Mouse (Mus musculus): ENCODE results near the gene Id3. TPM values are rescaled to one million over a fixed set of nuclear protein-coding genes. Genes with fewer than 3 reads are reported as not detected.
A peak's percentile ranks its signal among the peaks of the same experiment; 100 is the strongest.

Gene Id3
- polyA plus RNA-seq, 1 experiment from 2014 or later = 292 TPM

- no peaks in the 10 kb centered on the region for H3K27me3 ChIP-seq (replicated peaks)
- ATAC-seq (ENCODE audit: insufficient read depth, low FRiP score, low read depth) = no peak
- H3K36me3 ChIP-seq = no peaks in the 10 kb centered on the region
- H3K4me2 ChIP-seq = no peak overlapping the region
- H3K4me3 ChIP-seq (replicated peaks) = no peak overlapping the region
- no peaks in the 10 kb centered on the region for H3K9me3 ChIP-seq
- H3K9ac ChIP-seq = no peak overlapping the region
- no peaks in the 10 kb centered on the region for H3K4me1 ChIP-seq
- WGBS = 58% methylated on average over 9 of the region's 9 CpGs
- no peak overlapping the region for H3K27ac ChIP-seq
Observed at GRCm38 (mm10) chr4:136154462-136154861, 11.2 kb downstream of the Id3 start.

DNA sequence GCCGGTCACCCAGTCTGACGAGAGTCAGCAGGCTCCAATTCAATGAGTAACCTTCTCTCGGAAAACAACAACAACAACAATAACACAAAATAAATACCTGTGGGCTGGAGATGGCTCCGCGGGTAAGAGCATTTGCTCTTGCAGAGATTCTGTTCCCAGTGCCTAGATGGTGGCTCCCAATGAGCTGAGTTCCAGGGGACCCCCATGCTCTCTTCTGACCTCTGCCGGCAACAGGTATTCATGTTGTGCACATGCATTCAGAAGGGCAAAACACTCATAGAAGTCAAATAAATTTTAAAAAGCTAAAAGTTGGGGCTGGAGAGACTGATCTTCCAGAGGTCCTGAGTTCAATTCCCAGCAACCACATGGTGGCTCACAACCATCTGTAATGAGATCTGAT is 15.2 kb downstream of the Id3 start:
- Histone ChIP-seq H3K4me1 (peaks cover 5% of the 10 kb centered on the region; the same call in 1 of the 2 replicates), H3K4me2 (no peak overlapping the region), H3K9me3 (no peaks in the 10 kb centered on the region), H3K27ac (no peak overlapping the region), H3K4me3 (replicated peaks) (no peak overlapping the region), H3K27me3 (replicated peaks) (no peaks in the 10 kb centered on the region), H3K36me3 (no peaks in the 10 kb centered on the region), H3K9ac (no peak overlapping the region)
- no peak for ATAC-seq (ENCODE audit: insufficient read depth, low FRiP score, low read depth)
- WGBS = 76% methylated on average over 6 of the region's 6 CpGs

DNA sequence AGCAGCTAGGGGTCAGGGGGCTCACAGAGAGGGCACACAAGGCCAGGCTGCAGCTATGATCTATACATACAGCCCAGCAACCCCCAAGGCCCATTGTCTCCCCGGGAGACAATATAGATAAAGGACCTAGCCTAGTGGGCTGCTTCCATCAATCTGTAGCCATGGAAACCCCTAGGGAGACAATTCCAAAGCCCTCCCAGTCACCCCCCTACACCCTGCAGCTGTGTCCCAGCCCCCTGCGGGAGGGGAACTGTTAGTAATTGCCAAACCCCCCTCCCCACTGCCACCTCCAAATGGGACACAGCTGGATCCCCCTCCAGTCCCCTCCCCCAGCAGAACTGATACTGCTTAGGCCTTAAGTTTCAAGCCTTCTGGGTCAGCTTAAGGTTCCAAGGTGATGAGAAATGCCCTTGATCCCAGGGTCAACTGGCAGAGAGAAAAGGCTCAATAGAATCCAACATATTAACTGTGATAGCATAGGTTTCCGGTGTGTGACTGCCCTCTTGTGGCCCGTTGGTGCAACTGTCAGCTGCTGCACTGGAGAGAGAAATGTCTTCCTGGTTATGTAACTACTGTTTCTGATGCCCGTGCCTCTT is 16.6 kb downstream of the Id3 start:
- no peaks in the 10 kb centered on the region for H3K27me3 ChIP-seq (replicated peaks)
- H3K4me2 ChIP-seq = no peak overlapping the region
- no peaks in the 10 kb centered on the region for H3K9me3 ChIP-seq
- WGBS = 13% methylated on average over 5 of the region's 5 CpGs
- H3K4me3 ChIP-seq (replicated peaks) = no peak overlapping the region
- no peaks in the 10 kb centered on the region for H3K36me3 ChIP-seq
- no peak overlapping the region for H3K27ac ChIP-seq
- H3K4me1 ChIP-seq = peaks cover 5% of the 10 kb centered on the region; the same call in 1 of the 2 replicates
- ATAC-seq (ENCODE audit: insufficient read depth, low FRiP score, low read depth) = no peak
- H3K9ac ChIP-seq = no peak overlapping the region

- Histone ChIP-seq H3K9ac (no peak overlapping the region), H3K27ac (no peak overlapping the region), H3K36me3 (no peaks in the 10 kb centered on the region), H3K4me3 (replicated peaks) (no peak overlapping the region), H3K4me2 (no peak overlapping the region), H3K4me1 (peaks cover 5% of the 10 kb centered on the region; the same call in 1 of the 2 replicates), H3K9me3 (no peaks in the 10 kb centered on the region), H3K27me3 (replicated peaks) (no peaks in the 10 kb centered on the region)
- peak; percentile 63 for ATAC-seq (ENCODE audit: insufficient read depth, low FRiP score, low read depth)
- 3% methylated on average over 10 of the region's 11 CpGs for WGBS
Observed at GRCm38 (mm10) chr4:136163448-136163847, 20.2 kb downstream of the Id3 start.

DNA sequence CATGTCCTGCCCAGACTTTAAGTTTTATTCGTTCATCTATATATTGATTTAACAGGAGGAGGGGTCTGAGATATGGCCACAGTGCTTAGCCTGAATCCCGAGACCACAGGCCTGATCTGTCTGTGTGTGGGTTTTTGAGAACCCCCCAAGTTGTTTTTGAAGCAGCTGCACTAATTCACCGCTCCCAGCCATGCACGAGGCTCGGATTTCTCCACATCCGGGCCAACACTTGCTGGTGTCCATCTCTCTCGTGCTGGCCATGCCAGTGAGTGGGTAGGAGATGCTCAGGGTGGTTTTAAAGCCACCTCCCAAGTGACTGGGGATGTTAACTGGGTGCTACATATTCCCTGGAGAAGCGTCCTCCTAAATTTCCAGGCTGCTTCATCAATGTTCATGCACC is 21.7 kb downstream of the Id3 start:
- H3K4me2 ChIP-seq = no peak overlapping the region
- H3K4me3 ChIP-seq (replicated peaks) = no peak overlapping the region
- no peak overlapping the region for H3K9ac ChIP-seq
- H3K27ac ChIP-seq = no peak overlapping the region
- H3K27me3 ChIP-seq (replicated peaks) = no peaks in the 10 kb centered on the region
- WGBS = 74% methylated on average over 8 of the region's 8 CpGs
- no peaks in the 10 kb centered on the region for H3K9me3 ChIP-seq
- peaks cover under 1% of the 10 kb centered on the region; the same call in 1 of the 2 replicates for H3K4me1 ChIP-seq
- H3K36me3 ChIP-seq = no peaks in the 10 kb centered on the region
- no peak for ATAC-seq (ENCODE audit: insufficient read depth, low FRiP score, low read depth)

DNA sequence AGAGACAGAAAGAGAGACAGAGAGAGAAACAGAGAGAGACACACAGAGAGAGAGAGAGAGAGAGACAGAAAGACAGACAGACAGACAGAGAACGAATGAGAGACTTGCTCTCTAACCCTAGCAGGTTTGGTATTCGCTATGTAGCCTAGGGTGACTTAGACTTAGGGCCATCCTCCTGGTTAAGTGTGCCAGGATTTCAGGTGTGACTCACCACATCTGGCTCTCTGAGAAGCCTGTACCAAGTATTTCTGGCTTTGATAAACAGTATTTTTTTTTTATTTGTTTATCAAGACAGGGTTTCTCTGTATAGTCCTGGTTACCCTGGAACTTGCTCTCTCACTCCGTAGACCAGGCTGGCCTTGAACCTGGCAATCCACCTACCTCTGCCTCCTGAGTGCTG is 24.4 kb downstream of the Id3 start:
- 79% methylated on average over 3 of the region's 3 CpGs for WGBS
- Histone ChIP-seq H3K9ac (no peak overlapping the region), H3K27me3 (replicated peaks) (no peaks in the 10 kb centered on the region), H3K36me3 (no peaks in the 10 kb centered on the region), H3K4me3 (replicated peaks) (no peak overlapping the region), H3K9me3 (no peaks in the 10 kb centered on the region), H3K27ac (no peak overlapping the region), H3K4me2 (no peak overlapping the region), H3K4me1 (no peaks in the 10 kb centered on the region)
- no peak for ATAC-seq (ENCODE audit: insufficient read depth, low FRiP score, low read depth)

DNA sequence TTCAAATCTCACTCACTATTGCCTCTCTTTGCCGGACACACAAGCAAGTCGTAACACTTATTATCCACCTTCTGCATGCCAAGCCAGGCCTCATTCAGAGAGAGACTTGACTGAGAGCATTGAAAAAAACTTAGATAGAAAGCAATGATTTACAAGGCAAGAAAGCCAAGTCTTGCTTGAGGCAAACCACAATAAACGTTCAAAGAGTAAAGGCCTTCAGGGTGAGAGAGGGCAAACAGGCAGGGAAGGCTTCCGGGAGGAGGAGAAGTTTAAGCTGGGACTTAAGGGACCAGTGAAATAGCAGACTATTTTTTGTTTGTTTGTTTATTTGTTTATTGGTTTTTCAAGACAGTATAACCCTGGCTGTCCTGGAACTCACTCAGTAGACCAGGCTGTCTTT is 27.1 kb downstream of the Id3 start:
- no peak overlapping the region for H3K9ac ChIP-seq
- H3K4me2 ChIP-seq = no peak overlapping the region
- H3K4me3 ChIP-seq (replicated peaks) = no peak overlapping the region
- no peaks in the 10 kb centered on the region for H3K27me3 ChIP-seq (replicated peaks)
- ATAC-seq (ENCODE audit: insufficient read depth, low FRiP score, low read depth) = no peak
- H3K9me3 ChIP-seq = no peaks in the 10 kb centered on the region
- H3K4me1 ChIP-seq = peaks cover 25% of the 10 kb centered on the region
- 79% methylated on average over 4 of the region's 4 CpGs for WGBS
- no peak overlapping the region for H3K27ac ChIP-seq
- H3K36me3 ChIP-seq = no peaks in the 10 kb centered on the region

DNA sequence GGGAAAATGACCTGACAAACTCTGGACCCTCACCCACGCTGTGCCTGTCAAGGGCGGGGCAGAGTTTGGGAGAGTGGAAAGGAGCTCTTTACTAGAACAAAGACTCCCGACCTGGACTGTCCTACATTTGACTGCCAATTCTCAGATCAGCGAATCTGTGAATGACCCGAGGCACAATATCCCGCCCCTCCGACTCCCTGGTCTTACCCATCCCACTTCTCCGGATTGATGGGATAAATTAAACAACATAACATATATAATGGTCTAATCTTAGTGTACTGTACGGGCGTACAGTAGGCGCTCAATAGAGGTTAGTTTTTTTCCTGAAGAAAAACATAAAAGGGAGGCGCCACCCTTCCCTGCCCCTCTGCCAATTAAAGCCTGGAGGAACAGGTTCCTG is 28.2 kb downstream of the Id3 start:
- peak overlapping the region; percentile 99 for H3K4me2 ChIP-seq
- no peak overlapping the region for H3K27ac ChIP-seq
- no peaks in the 10 kb centered on the region for H3K36me3 ChIP-seq
- H3K9ac ChIP-seq = no peak overlapping the region; the same call in 1 of the 2 replicates
- ATAC-seq (ENCODE audit: insufficient read depth, low FRiP score, low read depth) = no peak
- no peaks in the 10 kb centered on the region for H3K27me3 ChIP-seq (replicated peaks)
- H3K9me3 ChIP-seq = no peaks in the 10 kb centered on the region
- H3K4me3 ChIP-seq (replicated peaks) = peak overlapping the region; percentile 78
- WGBS = 23% methylated on average over 12 of the region's 12 CpGs
- peaks cover 36% of the 10 kb centered on the region for H3K4me1 ChIP-seq

- Histone ChIP-seq H3K36me3 (no peaks in the 10 kb centered on the region), H3K9me3 (no peaks in the 10 kb centered on the region), H3K27me3 (replicated peaks) (no peaks in the 10 kb centered on the region), H3K4me1 (peaks cover 42% of the 10 kb centered on the region), H3K4me2 (peak within 1 kb of the TSS; percentile 99), H3K4me3 (replicated peaks) (peak within 1 kb of the TSS; percentile 78), H3K9ac (peak within 1 kb of the TSS; percentile 35), H3K27ac (peak within 1 kb of the TSS; percentile 71)
- under 1% methylated on average over 35 of the region's 35 CpGs for WGBS
- ATAC-seq (ENCODE audit: insufficient read depth, low FRiP score, low read depth) = peak; percentile 41; the same call in 1 of the 2 replicates
Observed at GRCm38 (mm10) chr4:136172011-136172541, 28.8 kb downstream of the Id3 start, which contains the start of gene E2f2. Gene E2f2 (plus strand): TSS chr4:136172394.

DNA sequence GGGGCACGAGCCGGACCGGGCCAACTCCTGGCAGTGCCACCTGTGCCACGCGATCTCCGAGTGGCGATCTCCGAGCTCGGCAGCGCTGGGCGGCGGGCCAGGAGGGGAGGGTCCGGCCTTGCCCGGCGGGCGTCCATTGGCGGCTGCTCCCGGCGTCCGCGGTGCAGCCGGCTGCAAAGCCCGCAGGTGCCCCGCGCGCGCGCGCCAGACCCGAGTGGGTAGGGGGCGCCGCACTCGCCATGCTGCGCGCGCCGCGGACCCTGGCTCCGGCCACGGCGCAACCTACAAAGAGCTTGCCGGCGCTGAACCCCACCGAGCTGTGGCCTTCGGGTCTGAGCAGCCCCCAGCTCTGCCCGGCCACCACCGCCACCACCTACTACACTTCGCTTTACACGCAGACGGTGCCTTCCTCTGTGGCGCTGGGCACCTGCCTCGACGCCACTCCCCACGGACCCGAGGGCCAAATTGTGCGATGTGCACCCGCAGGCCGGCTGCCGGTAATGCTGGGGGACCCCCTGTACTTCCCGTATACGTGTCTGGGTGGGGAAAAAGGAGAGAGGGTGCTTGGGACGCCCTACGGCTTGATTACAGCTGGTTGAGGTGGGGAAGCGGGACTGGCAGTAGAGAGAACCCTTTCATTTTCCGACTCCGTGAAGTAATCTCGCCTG is 29.4 kb downstream of the Id3 start:
- no peaks in the 10 kb centered on the region for H3K9me3 ChIP-seq
- H3K36me3 ChIP-seq = no peaks in the 10 kb centered on the region
- peak overlapping the region; percentile 78 for H3K4me3 ChIP-seq (replicated peaks)
- peak overlapping the region; percentile 35 for H3K9ac ChIP-seq
- WGBS = under 1% methylated on average over 64 of the region's 67 CpGs
- peak overlapping the region; percentile 71 for H3K27ac ChIP-seq
- H3K27me3 ChIP-seq (replicated peaks) = no peaks in the 10 kb centered on the region
- peak; percentile 15; the same call in 1 of the 2 replicates for ATAC-seq (ENCODE audit: insufficient read depth, low FRiP score, low read depth)
- H3K4me1 ChIP-seq = peaks cover 48% of the 10 kb centered on the region
- H3K4me2 ChIP-seq = peak overlapping the region; percentile 99

- H3K4me2 ChIP-seq = peak overlapping the region; percentile 99
- H3K9ac ChIP-seq = peak overlapping the region; percentile 35; the same call in 1 of the 2 replicates
- no peaks in the 10 kb centered on the region for H3K9me3 ChIP-seq
- H3K4me3 ChIP-seq (replicated peaks) = peak overlapping the region; percentile 78
- 10% methylated on average over 14 of the region's 14 CpGs for WGBS
- no peaks in the 10 kb centered on the region for H3K27me3 ChIP-seq (replicated peaks)
- H3K36me3 ChIP-seq = no peaks in the 10 kb centered on the region
- no peak for ATAC-seq (ENCODE audit: insufficient read depth, low FRiP score, low read depth)
- H3K4me1 ChIP-seq = peaks cover 54% of the 10 kb centered on the region
- H3K27ac ChIP-seq = peak overlapping the region; percentile 71
Observed at GRCm38 (mm10) chr4:136173210-136173715, 30.0 kb downstream of the Id3 start.

Data from stomach, embryonic 15.5 days (tissue).